Mouse (Mus musculus) frontal cortex, postnatal 14 days (tissue): Measurements from ENCODE around the gene Cnnm4.
A peak's percentile ranks its signal among the peaks of the same experiment; 100 is the strongest.

Experiments used
- DNase-seq, 2 experiments: peaks; one replicate each; pipeline ENCODE4 v3.0.0; 2022; ENCODE audit warnings: low spot score in 2 of 2

Gene Cnnm4

DNA sequence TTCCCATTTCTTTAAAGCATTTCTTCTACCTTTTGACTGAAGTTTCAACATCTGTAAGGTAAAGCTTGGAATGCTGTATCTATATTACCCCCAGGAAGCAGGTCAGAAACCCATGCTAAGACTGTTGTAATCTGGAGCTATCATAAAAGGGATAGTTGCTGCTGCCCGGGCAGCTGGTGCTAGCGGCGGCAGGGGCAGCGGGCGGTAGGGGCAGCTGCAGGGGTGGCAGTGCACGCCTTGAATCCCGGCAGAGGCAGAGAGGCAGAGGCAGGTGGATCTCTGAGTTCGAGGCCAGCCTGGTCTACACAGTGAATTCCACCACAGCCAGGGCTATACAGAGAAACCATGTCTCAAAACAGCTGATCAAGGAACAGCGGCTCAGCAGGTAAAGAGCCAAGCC lies 71.5 kb downstream of the Cnnm4 start:
- no peak for DNase-seq

- no peak for DNase-seq
These were observed 74.0 kb downstream of the Cnnm4 start for GRCm38 (mm10) chr1:36545382-36545781.

- DNase-seq, result no peak
These were observed 74.6 kb downstream of the Cnnm4 start for GRCm38 (mm10) chr1:36545845-36546600.

- peak; percentile 96 to 97 for DNase-seq
These were observed 75.6 kb downstream of the Cnnm4 start, which contains the start of gene Ankrd39 for GRCm38 (mm10) chr1:36546888-36547471. TSS of gene Ankrd39 (minus strand) at chr1:36547445.

DNA sequence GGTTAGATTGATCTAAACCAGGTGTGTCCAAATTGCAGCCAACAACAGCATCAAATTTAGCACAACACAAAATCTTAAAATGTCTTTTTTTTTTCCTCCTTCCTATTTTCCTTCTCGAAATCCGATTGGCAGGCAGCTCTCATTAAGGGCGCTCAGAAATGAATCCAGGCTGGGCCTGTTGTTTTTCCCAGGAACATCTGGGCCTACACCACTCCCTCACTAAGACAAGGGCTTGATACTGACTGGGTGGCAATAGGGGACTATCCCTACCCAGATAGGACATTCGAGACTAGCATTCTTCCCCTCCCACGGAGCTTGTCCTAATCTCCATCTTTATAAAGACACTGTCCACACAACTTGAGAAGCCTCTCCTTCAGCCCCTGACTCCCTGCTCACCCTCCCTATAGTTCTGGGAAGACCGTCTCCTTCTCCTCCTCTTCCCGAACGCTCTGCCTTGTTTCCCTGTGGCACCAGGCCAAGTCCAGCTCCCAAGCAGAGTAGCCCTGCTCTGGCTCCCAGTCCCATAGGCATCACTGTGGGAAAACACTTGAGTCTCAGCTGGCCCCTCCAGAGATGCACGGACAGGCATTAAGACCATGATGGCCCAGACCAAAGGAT lies 76.7 kb downstream of the Cnnm4 start:
- no peak for DNase-seq

DNA sequence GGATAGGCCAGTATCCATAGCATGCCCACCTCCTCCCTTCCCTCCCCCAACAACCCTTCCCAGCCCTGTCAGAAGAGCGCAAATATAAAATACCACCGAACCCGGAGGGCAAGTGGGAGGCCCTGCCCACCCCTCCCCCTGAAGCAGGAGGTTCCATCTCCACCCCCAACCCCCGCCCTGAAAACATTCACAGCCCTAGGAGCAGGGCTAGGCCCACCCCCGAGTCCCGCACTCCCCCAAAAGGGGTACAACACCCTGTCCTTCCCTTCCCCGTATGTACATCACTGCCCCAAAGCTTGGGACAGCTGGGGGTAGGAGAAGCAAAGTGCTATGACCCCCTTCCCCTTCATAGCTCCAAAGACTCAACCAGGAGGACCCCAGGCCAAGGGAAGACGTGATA lies 77.4 kb downstream of the Cnnm4 start:
- DNase-seq, result no peak

DNA sequence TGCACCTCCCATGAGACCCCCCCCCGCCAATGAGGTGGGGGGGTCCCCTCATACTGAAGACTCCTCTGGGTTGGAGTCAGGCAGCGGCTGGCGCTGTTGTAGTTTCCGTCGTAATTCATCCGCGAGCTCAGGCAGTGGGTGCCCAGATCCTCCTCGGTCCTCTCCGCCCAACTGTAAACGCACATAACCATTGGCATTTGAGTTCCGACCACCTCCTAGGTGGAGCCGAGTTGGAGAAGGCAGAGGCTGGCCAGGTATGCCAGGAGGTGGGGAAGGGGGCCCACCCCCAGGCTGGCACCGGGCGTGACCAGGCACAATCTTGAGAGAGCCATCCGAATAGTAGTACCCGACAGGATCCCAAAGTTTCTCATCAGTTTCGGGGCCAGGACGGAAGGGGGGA lies 78.1 kb downstream of the Cnnm4 start:
- DNase-seq, result no peak

- no peak for DNase-seq
These were observed 78.8 kb downstream of the Cnnm4 start for GRCm38 (mm10) chr1:36550075-36550863.

GRCm38 (mm10) chr1:36551904-36552303 lies 80.5 kb downstream of the Cnnm4 start:
- DNase-seq, result no peak

DNA sequence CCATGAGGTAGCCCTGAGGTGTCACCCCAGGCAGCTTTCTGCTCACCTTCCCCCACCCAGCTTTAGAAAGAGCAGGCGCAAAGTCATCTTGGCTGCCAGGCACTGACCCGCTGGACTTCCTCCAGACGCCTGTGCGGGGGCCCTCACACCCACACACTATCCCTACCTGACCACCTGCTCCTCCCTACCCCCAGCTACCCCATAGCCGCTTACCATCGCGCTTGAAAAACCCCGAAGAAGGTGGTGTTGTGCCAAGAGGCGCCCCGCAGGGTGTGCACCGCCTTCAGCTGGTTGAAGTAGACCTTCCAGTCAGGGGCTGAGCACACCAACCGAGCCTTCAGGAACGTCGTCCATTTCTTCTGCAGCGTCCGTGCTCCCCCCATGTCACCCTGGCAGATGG lies 81.1 kb downstream of the Cnnm4 start:
- DNase-seq, result no peak

GRCm38 (mm10) chr1:36554633-36555399 lies 83.4 kb downstream of the Cnnm4 start:
- DNase-seq, result no peak

DNA sequence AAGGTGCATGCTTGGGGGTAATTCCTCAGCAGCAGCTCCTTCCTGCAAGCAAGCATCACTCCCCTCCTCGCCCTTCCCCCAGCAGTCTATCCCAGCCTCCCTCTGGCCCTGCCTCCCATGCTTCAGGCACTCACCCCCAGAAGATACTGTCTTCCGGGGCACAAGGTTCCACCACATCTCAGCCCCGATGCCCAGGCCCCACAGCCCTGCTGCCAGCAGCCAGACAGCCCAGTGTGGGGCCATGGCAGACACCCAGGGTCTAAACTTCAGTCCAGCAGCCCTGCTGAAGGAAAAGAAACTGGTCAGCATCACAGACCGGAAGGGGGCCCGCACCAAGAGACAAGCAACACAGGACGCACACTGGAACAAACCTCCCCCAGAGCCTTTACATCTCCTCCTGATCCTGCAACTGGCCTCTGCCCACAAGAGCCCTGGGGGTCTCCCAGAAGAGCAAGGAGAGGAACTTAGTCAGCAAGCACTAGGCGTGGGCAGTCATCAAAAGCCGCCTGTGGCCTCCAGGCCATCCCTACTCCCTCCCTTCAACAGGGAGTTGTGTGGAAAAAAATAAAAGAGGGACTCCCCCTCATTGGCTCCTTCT lies 84.5 kb downstream of the Cnnm4 start:
- DNase-seq, result no peak

GRCm38 (mm10) chr1:36556553-36557456 lies 85.4 kb downstream of the Cnnm4 start:
- DNase-seq, result peak; percentile 88 to 94

- peak in 1 of 2 experiments; percentile 65 for DNase-seq
These were observed 86.1 kb downstream of the Cnnm4 start for GRCm38 (mm10) chr1:36557457-36558011.
